8 mouse cellular contexts compared by ENCODE assay signal in the genomic region with DNA sequence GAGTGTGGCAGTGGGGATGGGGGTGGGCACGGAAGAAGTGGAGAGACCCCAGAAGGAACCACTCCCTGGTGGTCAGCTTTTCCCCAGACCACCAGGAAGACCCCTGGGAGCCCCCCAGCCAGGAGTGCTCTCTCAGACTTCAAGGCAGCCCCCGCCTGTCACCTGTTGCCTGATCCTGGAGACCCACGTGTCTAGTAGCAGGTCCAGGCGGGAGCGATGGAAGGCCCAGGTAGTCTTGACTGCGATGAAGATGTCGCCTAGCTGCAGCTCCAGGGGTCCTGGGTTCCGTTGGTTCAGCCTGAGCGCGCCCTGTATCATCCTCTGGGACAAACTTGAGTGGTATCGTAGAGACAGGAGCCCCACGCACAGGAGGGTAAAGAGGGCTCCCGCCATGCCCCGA. TPM values are rescaled to one million over a fixed set of nuclear protein-coding genes. Genes with fewer than 3 reads are reported as not detected.
DNase-seq lines count a peak whose midpoint lies in the region; ATAC-seq and TF ChIP-seq lines count a peak whose summit lies in the region.

No protein-coding gene starts in this region.

- H3K36me3 ChIP-seq in embryonic facial prominence, embryonic 15.5 days: no peaks in the 10 kb centered on the region
- peaks cover 18% of the 10 kb centered on the region; the same call in 1 of the 2 replicates for H3K36me3 ChIP-seq in intestine, postnatal 0 days (ENCODE audit: control insufficient read depth, insufficient read depth)
- no peaks in the 10 kb centered on the region for H3K36me3 ChIP-seq in neural tube, embryonic 13.5 days

- DNase-seq in lung, adult 2 months: no peak
- DNase-seq in lung, postnatal 36 days: no peak
- DNase-seq in testis, postnatal 14 days (ENCODE audit: low spot score): no peak
- no peak for DNase-seq in layer of hippocampus, postnatal 10 days (ENCODE audit: low spot score in 2 of 2)
- DNase-seq in adrenal gland, postnatal 14 days: no peak

- H3K27ac ChIP-seq in embryonic facial prominence, embryonic 15.5 days (replicated peaks): peak overlapping the region; percentile 34; the same call in 1 of the 2 replicates
- H3K27ac ChIP-seq in intestine, postnatal 0 days (ENCODE audit: low read depth, low read length): no peak overlapping the region
- peak overlapping the region; percentile 90 for H3K27ac ChIP-seq in neural tube, embryonic 13.5 days (replicated peaks)

- H3K4me1 ChIP-seq in lung, adult 2 months (ENCODE audit: control insufficient read depth, insufficient read depth, low read length): peaks cover 9% of the 10 kb centered on the region
- peaks cover 18% of the 10 kb centered on the region for H3K4me1 ChIP-seq in embryonic facial prominence, embryonic 15.5 days
- H3K4me1 ChIP-seq in intestine, postnatal 0 days (replicated peaks; ENCODE audit: control insufficient read depth, insufficient read depth, low read length): 0 out of 2 replicates have a peak, but pooled peaks cover 4% of the 10 kb centered on the region
- peaks cover 63% of the 10 kb centered on the region for H3K4me1 ChIP-seq in neural tube, embryonic 13.5 days (replicated peaks)

- no peaks in the 10 kb centered on the region for H3K9me3 ChIP-seq in embryonic facial prominence, embryonic 15.5 days (replicated peaks)
- H3K9me3 ChIP-seq in intestine, postnatal 0 days (ENCODE audit: control insufficient read depth): no peaks in the 10 kb centered on the region
- H3K9me3 ChIP-seq in neural tube, embryonic 13.5 days: no peaks in the 10 kb centered on the region

- H3K9ac ChIP-seq in embryonic facial prominence, embryonic 15.5 days: no peak overlapping the region
- no peak overlapping the region for H3K9ac ChIP-seq in intestine, postnatal 0 days (ENCODE audit: low read depth, low read length)
- H3K9ac ChIP-seq in neural tube, embryonic 13.5 days: peak overlapping the region; percentile 64

- H3K4me2 ChIP-seq in embryonic facial prominence, embryonic 15.5 days (replicated peaks): peak overlapping the region; percentile 30
- H3K4me2 ChIP-seq in intestine, postnatal 0 days (replicated peaks; ENCODE audit: low read depth): peak overlapping the region; percentile 48
- H3K4me2 ChIP-seq in neural tube, embryonic 13.5 days: peak overlapping the region; percentile 54

- 25% methylated on average over 14 of the region's 14 CpGs for WGBS in lung, adult 2 months
- 39% methylated on average over 14 of the region's 14 CpGs for WGBS in embryonic facial prominence, embryonic 15.5 days
- 43% methylated on average over 14 of the region's 14 CpGs for WGBS in intestine, postnatal 0 days
- WGBS in neural tube, embryonic 13.5 days: 32% methylated on average over 14 of the region's 14 CpGs

- no peaks in the 10 kb centered on the region for H3K27me3 ChIP-seq in embryonic facial prominence, embryonic 15.5 days
- H3K27me3 ChIP-seq in intestine, postnatal 0 days (replicated peaks; ENCODE audit: control insufficient read depth, insufficient read depth, low read length): no peaks in the 10 kb centered on the region
- H3K27me3 ChIP-seq in neural tube, embryonic 13.5 days: no peaks in the 10 kb centered on the region

- no peak for ATAC-seq in embryonic facial prominence, embryonic 15.5 days (ENCODE audit: insufficient number of reproducible peaks, low FRiP score, low TSS enrichment, low read depth)
- no peak; the same call in 1 of the 2 replicates for ATAC-seq in intestine, postnatal 0 days
- ATAC-seq in neural tube, embryonic 13.5 days (ENCODE audit: low read depth): 0 out of 2 replicates have a peak, but pooled peaks have one; percentile 5

- TF ChIP-seq POLR2A in lung, adult 2 months (IDR thresholded peaks at IDR 0.05; ENCODE audit: borderline replicate concordance, extremely low read depth, low read depth, low read length): no peak

- TF ChIP-seq CTCF in lung, adult 2 months (IDR thresholded peaks at IDR 0.05; ENCODE audit: insufficient read depth, low read length): no peak
- TF ChIP-seq CTCF in intestine, postnatal 0 days (IDR thresholded peaks at IDR 0.05; ENCODE audit: low read depth): no peak

- peak overlapping the region; percentile 63 for H3K4me3 ChIP-seq in lung, adult 2 months (replicated peaks; ENCODE audit: extremely low read depth, low read depth, low read length)
- peak overlapping the region; percentile 28 for H3K4me3 ChIP-seq in embryonic facial prominence, embryonic 15.5 days (replicated peaks)
- no peak overlapping the region for H3K4me3 ChIP-seq in intestine, postnatal 0 days (ENCODE audit: low read depth, low read length)
- H3K4me3 ChIP-seq in neural tube, embryonic 13.5 days: peak overlapping the region; percentile 34

RNA-seq across cellular contexts. Expression of a gene that starts 0.4 kb away (rescaled TPM):
- 78.0 and 98.3 TPM in 2 replicates for polyA plus RNA-seq in lung, adult 2 months (2012; rRNA removed)
- polyA plus RNA-seq in embryonic facial prominence, embryonic 15.5 days (2015; fragmentation: Nextera tagmentation; extraction: Ambion mirVana): 21.3 and 22.8 TPM in 2 replicates
- polyA plus RNA-seq in intestine, postnatal 0 days (2015; fragmentation: Nextera tagmentation; extraction: Ambion mirVana): 7.2 and 7.6 TPM in 2 replicates
- 34.2 and 34.4 TPM in 2 replicates for polyA plus RNA-seq in neural tube, embryonic 13.5 days (2015; fragmentation: Nextera tagmentation; extraction: Ambion mirVana)
- 10 to 100 TPM in 1 of 2 experiments, 1 to 10 TPM in 1; 9.2 to 10.4 TPM for total RNA-seq in layer of hippocampus, postnatal 10 days (2021)
- 13.1 and 19.8 TPM in 2 replicates for total RNA-seq in adrenal gland, postnatal 14 days (2021)

RNA-seq across cellular contexts. Expression of a gene that starts 30.0 kb away (rescaled TPM):
- polyA plus RNA-seq in lung, adult 2 months (2012; rRNA removed): 61.5 and 73.5 TPM in 2 replicates
- 4.3 TPM in 2 replicates for polyA plus RNA-seq in embryonic facial prominence, embryonic 15.5 days (2015; fragmentation: Nextera tagmentation; extraction: Ambion mirVana)
- polyA plus RNA-seq in intestine, postnatal 0 days (2015; fragmentation: Nextera tagmentation; extraction: Ambion mirVana): 3.2 and 3.9 TPM in 2 replicates
- polyA plus RNA-seq in neural tube, embryonic 13.5 days (2015; fragmentation: Nextera tagmentation; extraction: Ambion mirVana): 1.7 and 2.0 TPM in 2 replicates
- total RNA-seq in layer of hippocampus, postnatal 10 days (2021): 1 to 10 TPM; 5.8 to 6.0 TPM
- 10.6 and 12.7 TPM in 2 replicates for total RNA-seq in adrenal gland, postnatal 14 days (2021)

RNA-seq across cellular contexts. Expression of a gene that starts 54.3 kb away (rescaled TPM):
- 0.02 and 0.09 TPM in 2 replicates for polyA plus RNA-seq in lung, adult 2 months (2012; rRNA removed)
- 0.09 and 0.21 TPM in 2 replicates for polyA plus RNA-seq in embryonic facial prominence, embryonic 15.5 days (2015; fragmentation: Nextera tagmentation; extraction: Ambion mirVana)
- 0.10 and 0.17 TPM in 2 replicates for polyA plus RNA-seq in intestine, postnatal 0 days (2015; fragmentation: Nextera tagmentation; extraction: Ambion mirVana)
- 5.5 and 6.0 TPM in 2 replicates for polyA plus RNA-seq in neural tube, embryonic 13.5 days (2015; fragmentation: Nextera tagmentation; extraction: Ambion mirVana)
- 100 to 1,000 TPM; 127 to 138 TPM for total RNA-seq in layer of hippocampus, postnatal 10 days (2021)
- total RNA-seq in adrenal gland, postnatal 14 days (2021): 4.4 and 5.6 TPM in 2 replicates

Comparison
In these comparisons a context has a peak if more than half of its experiments do, and no peak if none do; other contexts are left out.
1. RNA of a gene that starts 30.0 kb away (polyA plus RNA-seq): 61.5 to 73.5 TPM in lung, adult 2 months; 4.3 TPM in embryonic facial prominence, embryonic 15.5 days, 3.2 to 3.9 TPM in intestine, postnatal 0 days and 1.7 to 2.0 TPM in neural tube, embryonic 13.5 days; every median in the first group is over 10 times any median in the second.
2. Peak in every context shown above with its lines, with median percentiles within 50 percentile points of each other: H3K4me2 ChIP-seq.